Mouse (Mus musculus) large intestine, adult 2 months (tissue): Measurements from ENCODE around the gene Rnasek. TPM values are rescaled to one million over a fixed set of nuclear protein-coding genes. Genes with fewer than 3 reads are reported as not detected.

Experiments used
- DNase-seq: peaks from one replicate; pipeline ENCODE4 v3.0.0-alpha.2; 2012; ENCODE audit warnings: low read depth, low spot score
- WGBS: fragments of 180-500 bp; shearing (Covaris S2); methylation state at CpG from one replicate; pipeline ENCODE4 v1.1.7; 2018; 5-methylcytosine and 5-hydroxymethylcytosine counted together
- polyA plus RNA-seq: library from polyadenylated mRNA; depleted of rRNA; stranded (reverse); fragments of >200 nt; gene quantifications from 2 replicates; pipeline ENCODE4 v1.2.3, GENCODE M21; 2012; rRNA removed

Gene Rnasek
- polyA plus RNA-seq, 1 experiment = 163 TPM

DNA sequence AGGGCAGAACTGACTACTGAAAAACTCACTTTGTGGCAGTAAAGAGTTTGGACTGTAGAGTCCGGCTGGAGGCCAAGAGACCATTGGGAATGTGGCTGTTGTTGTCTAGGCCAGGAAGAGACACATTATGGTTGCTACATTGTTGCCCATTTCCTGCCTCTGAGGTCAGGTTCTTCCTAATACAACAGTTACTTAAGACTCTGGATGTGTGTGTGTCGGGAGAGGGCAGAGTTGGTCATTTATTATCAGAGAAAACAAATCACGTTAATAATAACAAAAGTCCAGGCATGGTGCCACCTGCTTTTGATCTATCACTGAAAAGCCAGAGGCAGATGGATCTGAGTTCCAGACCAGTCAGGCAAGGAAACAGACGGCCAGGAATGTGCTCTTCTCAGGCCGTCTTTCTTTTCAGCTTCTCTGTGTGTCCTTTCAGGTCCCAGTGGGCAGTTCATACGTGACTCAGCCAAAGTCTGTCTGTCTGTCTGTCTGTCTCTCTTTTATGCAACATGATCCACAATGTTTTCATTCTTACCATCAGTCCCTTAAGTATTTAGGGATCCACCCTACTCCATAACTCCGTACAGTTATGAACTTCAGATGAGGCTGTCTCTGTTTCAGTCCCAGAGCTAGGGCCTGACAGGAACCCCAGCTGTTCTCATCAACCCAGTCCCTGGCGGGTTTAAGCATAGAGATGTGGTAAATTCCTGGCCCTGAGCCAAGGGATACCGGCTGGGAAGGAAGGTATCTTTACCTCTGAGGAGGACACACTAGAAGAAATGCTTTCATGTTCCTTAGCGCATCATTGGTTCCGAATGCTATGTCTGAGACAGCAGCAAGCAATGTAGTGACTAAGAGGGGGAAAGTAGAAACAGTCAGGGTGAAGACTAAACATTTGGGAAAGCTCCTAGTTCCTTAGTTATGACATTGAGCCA lies 46.0 kb downstream of the Rnasek start:
- no peak for DNase-seq
- 46% methylated on average over 11 of the region's 11 CpGs for WGBS

DNA sequence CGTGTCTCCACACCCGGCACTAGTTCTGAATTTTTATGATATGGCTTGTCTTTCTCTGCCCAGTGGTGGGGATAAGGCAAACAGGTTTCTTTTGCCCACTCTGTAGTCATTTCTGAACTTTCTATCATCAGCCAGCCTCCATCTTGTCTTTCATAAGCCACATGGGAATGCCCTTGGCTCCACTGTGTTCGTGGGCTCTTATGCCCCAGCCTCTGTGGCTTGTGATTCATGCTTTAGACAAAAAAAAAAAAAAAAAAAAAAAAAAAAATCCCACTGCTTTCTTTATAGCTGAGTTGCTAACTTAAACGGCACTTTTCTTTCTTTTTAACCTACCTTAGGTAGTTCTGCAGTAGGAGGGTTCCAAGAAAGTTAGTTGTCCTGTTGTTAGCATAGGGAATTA lies 47.5 kb downstream of the Rnasek start:
- 66% methylated on average over 4 of the region's 4 CpGs for WGBS
- no peak for DNase-seq

DNA sequence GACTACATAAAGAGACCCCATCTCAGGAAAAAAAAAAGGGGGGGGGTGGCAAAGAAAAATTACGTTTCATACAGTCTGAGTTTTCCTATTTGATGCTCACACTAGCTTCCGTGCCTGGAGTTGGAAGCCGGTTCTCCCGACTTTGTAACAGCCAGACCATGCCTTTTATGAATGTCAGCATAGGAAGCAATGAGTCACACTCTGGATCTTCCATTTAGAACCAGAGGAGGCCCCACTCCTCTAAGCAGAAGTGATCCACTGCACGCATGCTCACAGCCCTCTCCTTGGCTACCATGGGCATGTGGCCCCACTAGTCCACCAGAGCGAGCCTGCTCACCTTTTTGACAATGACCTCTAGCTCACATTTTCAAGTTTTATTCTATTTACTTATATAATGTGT lies 48.5 kb downstream of the Rnasek start:
- 60% methylated on average over 6 of the region's 6 CpGs for WGBS
- DNase-seq = no peak

DNA sequence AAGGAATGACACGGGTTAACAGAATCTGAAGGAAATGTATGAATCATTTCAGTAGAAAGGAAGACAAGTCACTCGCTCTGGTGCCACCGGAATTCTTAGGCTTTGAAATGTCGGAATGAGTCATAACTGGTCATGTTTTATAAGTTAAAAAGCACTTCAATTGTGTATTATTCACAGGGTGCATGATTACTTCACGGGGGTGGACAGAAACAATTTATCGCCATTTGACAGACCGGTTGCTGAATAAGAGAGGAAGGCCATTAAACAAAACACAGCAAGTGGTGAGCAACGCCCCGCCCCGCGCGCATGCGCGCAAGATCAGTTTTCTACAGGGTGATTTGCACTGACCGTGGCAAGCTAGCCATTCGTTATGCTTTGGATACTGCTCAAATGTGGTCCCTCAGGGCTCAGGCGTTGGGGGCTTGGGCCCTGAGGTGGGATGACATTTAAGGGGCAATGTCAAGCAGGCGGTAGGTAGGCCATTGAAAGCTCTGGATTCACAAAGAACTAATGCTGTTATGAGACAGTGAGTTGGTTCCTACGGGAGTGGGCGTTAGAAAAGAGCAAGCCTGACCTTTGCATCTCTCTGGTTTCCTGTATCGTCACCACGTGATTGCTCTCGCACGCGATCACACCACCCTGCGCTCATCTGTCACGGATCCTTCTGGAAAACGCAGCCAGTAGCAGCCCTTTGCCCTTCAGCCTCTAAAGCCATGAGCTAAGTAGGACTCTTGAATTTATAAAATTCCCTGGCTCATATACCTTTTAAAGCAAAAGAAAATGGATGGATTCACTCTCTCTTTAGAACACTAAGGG lies 50.1 kb downstream of the Rnasek start:
- WGBS = 86% methylated on average over 28 of the region's 28 CpGs
- no peak for DNase-seq

Other genes starting within 250 kb of the Rnasek start
- gene Gabarap, start 248.7 kb downstream of the Rnasek start, polyA plus RNA-seq = 527 and 719 TPM in 2 replicates
- gene Phf23, start 244.1 kb downstream of the Rnasek start, polyA plus RNA-seq = 16.3 and 17.3 TPM in 2 replicates
- 5.5 and 5.8 TPM in 2 replicates for gene Dvl2, start 239.2 kb downstream of the Rnasek start, polyA plus RNA-seq
- gene Acadvl, start 224.4 kb downstream of the Rnasek start, polyA plus RNA-seq = 92.8 and 125 TPM in 2 replicates
- gene Dlg4, start 222.9 kb downstream of the Rnasek start, polyA plus RNA-seq = 5.1 and 5.9 TPM in 2 replicates
- gene Asgr1, start 185.8 kb downstream of the Rnasek start, polyA plus RNA-seq = not detected in 2 replicates
- gene Asgr2, start 147.2 kb downstream of the Rnasek start, polyA plus RNA-seq = 0.25 and 0.32 TPM in 2 replicates
- gene Mgl2, start 109.5 kb downstream of the Rnasek start, polyA plus RNA-seq = 3.5 and 5.2 TPM in 2 replicates
- 1.4 and 2.9 TPM in 2 replicates for gene Clec10a, start 83.6 kb downstream of the Rnasek start, polyA plus RNA-seq
- 4.5 and 5.3 TPM in 2 replicates for gene Slc16a11, start 27.1 kb downstream of the Rnasek start, polyA plus RNA-seq
- 3.8 and 5.3 TPM in 2 replicates for gene Slc16a13, start 18.8 kb downstream of the Rnasek start, polyA plus RNA-seq
- gene Bcl6b, start 10.0 kb downstream of the Rnasek start, polyA plus RNA-seq = 1.2 and 1.5 TPM in 2 replicates
- 53.9 and 65.7 TPM in 2 replicates for gene 0610010K14Rik, start 1.9 kb downstream of the Rnasek start, polyA plus RNA-seq
- 6.0 and 6.1 TPM in 2 replicates for gene Gm21988, start within 50 bp of the Rnasek start, polyA plus RNA-seq
- gene Alox12, start 15.5 kb upstream of the Rnasek start, polyA plus RNA-seq = 1.1 and 1.4 TPM in 2 replicates
- gene Alox12e, start 82.8 kb upstream of the Rnasek start, polyA plus RNA-seq = 0.33 and 0.48 TPM in 2 replicates
- 1.3 and 4.1 TPM in 2 replicates for gene Alox15, start 112.2 kb upstream of the Rnasek start, polyA plus RNA-seq
- 11.9 and 12.4 TPM in 2 replicates for gene Pelp1, start 170.2 kb upstream of the Rnasek start, polyA plus RNA-seq
- gene Arrb2, start 192.8 kb upstream of the Rnasek start, polyA plus RNA-seq = 31.7 and 36.2 TPM in 2 replicates
- gene Med11, start 212.1 kb upstream of the Rnasek start, polyA plus RNA-seq = 28.0 and 31.7 TPM in 2 replicates
- gene Zmynd15, start 219.6 kb upstream of the Rnasek start, polyA plus RNA-seq = 4.6 and 5.0 TPM in 2 replicates
- 31.8 and 40.5 TPM in 2 replicates for gene Cxcl16, start 220.1 kb upstream of the Rnasek start, polyA plus RNA-seq